Mouse (Mus musculus) right cerebral cortex, postnatal 4 days (tissue): ENCODE measurements around the gene Srxn1.

Experiments
- DNase-seq: peaks from one replicate; pipeline ENCODE4 v3.0.0-alpha.2; 2022

Srxn1 gene

GRCm38 (mm10) chr2:152128597-152128996 lies 23.3 kb downstream of the Srxn1 start:
- DNase-seq, result no peak

GRCm38 (mm10) chr2:152129778-152130177 lies 24.5 kb downstream of the Srxn1 start:
- DNase-seq, result no peak

- DNase-seq, result no peak
These were observed 26.7 kb downstream of the Srxn1 start for GRCm38 (mm10) chr2:152132016-152132415.

- DNase-seq, result no peak
These were observed 27.4 kb downstream of the Srxn1 start for GRCm38 (mm10) chr2:152132691-152133090.

GRCm38 (mm10) chr2:152139191-152139987 lies 34.1 kb downstream of the Srxn1 start:
- no peak for DNase-seq

GRCm38 (mm10) chr2:152140941-152141340 lies 35.6 kb downstream of the Srxn1 start:
- no peak for DNase-seq

- DNase-seq, result no peak
These were observed 36.2 kb downstream of the Srxn1 start for GRCm38 (mm10) chr2:152141491-152141890.

GRCm38 (mm10) chr2:152142046-152142445 lies 36.7 kb downstream of the Srxn1 start:
- DNase-seq, result no peak

- DNase-seq, result no peak
These were observed 37.3 kb downstream of the Srxn1 start for GRCm38 (mm10) chr2:152142571-152142970.

GRCm38 (mm10) chr2:152143279-152144157 lies 38.2 kb downstream of the Srxn1 start, which contains the start of gene Tcf15:
Tcf15 (plus strand) TSS chr2:152143561.
- peak; percentile 30 for DNase-seq

- DNase-seq, result no peak
These were observed 38.8 kb downstream of the Srxn1 start for GRCm38 (mm10) chr2:152144158-152144450.

- DNase-seq, result no peak
These were observed 39.2 kb downstream of the Srxn1 start for GRCm38 (mm10) chr2:152144501-152144900.

GRCm38 (mm10) chr2:152145711-152146110 lies 40.4 kb downstream of the Srxn1 start:
- DNase-seq, result no peak

- no peak for DNase-seq
These were observed 41.8 kb downstream of the Srxn1 start for GRCm38 (mm10) chr2:152147079-152147478.

- DNase-seq, result no peak
These were observed 43.4 kb downstream of the Srxn1 start for GRCm38 (mm10) chr2:152148675-152149074.

- DNase-seq, result no peak
These were observed 44.6 kb downstream of the Srxn1 start for GRCm38 (mm10) chr2:152149891-152150290.

- DNase-seq, result no peak
These were observed 45.1 kb downstream of the Srxn1 start for GRCm38 (mm10) chr2:152150373-152150772.

- DNase-seq, result no peak
These were observed 48.0 kb downstream of the Srxn1 start for GRCm38 (mm10) chr2:152153361-152153760.

GRCm38 (mm10) chr2:152155414-152156208 lies 50.3 kb downstream of the Srxn1 start:
- DNase-seq, result no peak

- DNase-seq, result no peak
These were observed 51.2 kb downstream of the Srxn1 start for GRCm38 (mm10) chr2:152156471-152156870.

- DNase-seq, result no peak
These were observed 54.2 kb downstream of the Srxn1 start for GRCm38 (mm10) chr2:152159487-152159886.
